Mouse (Mus musculus) spleen, adult 2 months (tissue): Measurements from ENCODE around the gene Nipa1. TPM values are rescaled to one million over a fixed set of nuclear protein-coding genes. Genes with fewer than 3 reads are reported as not detected.

Experiments used
- DNase-seq, 2 experiments: peaks; one replicate each; pipeline versions ENCODE4 v3.0.0 to v3.0.0-alpha.2; 2012 to 2021; ENCODE audit warnings: low spot score in 2 of 2, low read depth in 1 of 2
- H3K27ac ChIP-seq: fragments of 200-500 bp; 2 replicates; pipeline ENCODE4 v1.5.1; 2012; ENCODE audit warnings: low read length, inconsistent platforms; ENCODE audit not compliant: insufficient read depth
- H3K27me3 ChIP-seq: fragments of 200-500 bp; 2 replicates; pipeline ENCODE4 v1.6.1; 2012; ENCODE audit warnings: mild to moderate bottlenecking, moderate library complexity, low read length, inconsistent platforms; ENCODE audit not compliant: control insufficient read depth, insufficient read depth
- H3K36me3 ChIP-seq: fragments of 200-500 bp; 2 replicates; pipeline ENCODE4 v1.6.1; 2012; ENCODE audit warnings: mild to moderate bottlenecking, low read length, inconsistent platforms; ENCODE audit not compliant: control insufficient read depth, insufficient read depth
- H3K4me1 ChIP-seq: fragments of 200-500 bp; 2 replicates; pipeline ENCODE4 v1.6.1; 2011; ENCODE audit warnings: inconsistent platforms; ENCODE audit not compliant: control insufficient read depth, insufficient read depth, insufficient read length
- H3K4me3 ChIP-seq: fragments of 200-500 bp; 2 replicates; pipeline ENCODE4 v1.5.1; 2011; ENCODE audit warnings: mild to moderate bottlenecking, inconsistent platforms; ENCODE audit not compliant: insufficient read depth, insufficient read length; ENCODE audit errors: extremely low read depth
- CTCF ChIP-seq: fragments of 200-500 bp; IDR thresholded peaks from 2 replicates; pipeline ENCODE4 v1.5.1; 2011; ENCODE audit warnings: mild to moderate bottlenecking, inconsistent platforms; ENCODE audit not compliant: insufficient read depth, insufficient read length, insufficient replicate concordance; ENCODE audit errors: extremely low read depth
- POLR2A ChIP-seq: fragments of 200-500 bp; IDR thresholded peaks from 2 replicates; pipeline ENCODE4 v1.6.1; 2011; ENCODE audit warnings: low read depth, low read length, inconsistent platforms
- WGBS: fragments of 180-500 bp; shearing (Covaris S2); methylation state at CpG from one replicate; pipeline ENCODE4 v1.1.7; 2018; 5-methylcytosine and 5-hydroxymethylcytosine counted together
- polyA plus RNA-seq: library from polyadenylated mRNA; depleted of rRNA; stranded (reverse); fragments of >200 nt; gene quantifications from 2 replicates; pipeline ENCODE4 v1.2.3, GENCODE M21; 2012

Gene Nipa1
- polyA plus RNA-seq, 1 experiment: 2.1 TPM

DNA sequence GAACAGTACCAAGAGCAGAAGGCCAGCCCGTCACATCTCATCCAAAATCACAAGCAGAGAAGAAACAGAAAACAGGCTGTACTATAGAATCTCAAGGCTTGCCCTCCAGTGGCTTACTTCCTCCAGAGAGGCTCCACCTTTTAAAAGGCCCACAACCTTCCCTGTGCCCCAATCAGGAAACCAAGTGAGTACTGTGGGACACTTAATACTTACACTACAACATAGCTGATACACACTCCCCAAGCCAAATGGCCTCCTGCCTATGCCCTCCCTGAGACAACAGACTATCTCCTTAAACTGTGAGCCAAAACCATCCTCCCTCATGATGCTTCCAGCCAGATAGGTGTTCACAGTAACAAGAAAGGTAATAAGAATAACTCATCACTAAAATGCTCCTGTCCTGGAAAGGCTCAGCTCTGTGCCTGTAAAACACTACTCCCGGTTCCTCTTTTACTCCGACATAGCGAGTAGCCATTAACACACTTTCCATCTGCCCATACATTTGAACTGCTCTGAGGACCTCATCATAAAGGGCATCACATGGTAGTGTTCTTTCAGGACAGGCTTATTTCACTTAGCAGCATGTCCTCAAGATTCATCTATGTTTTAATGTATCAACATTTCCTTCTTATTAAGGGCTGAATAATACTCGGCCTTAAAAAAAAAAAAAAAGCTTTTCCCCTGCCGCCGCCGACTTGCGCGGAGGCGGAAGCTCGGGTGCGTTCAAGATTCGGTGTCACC is 6.3 kb downstream of the Nipa1 start:
- Histone ChIP-seq H3K27me3 (no peaks in the 10 kb centered on the region), H3K36me3 (no peaks in the 10 kb centered on the region), H3K4me1 (no peaks in the 10 kb centered on the region), H3K27ac (no peak overlapping the region), H3K4me3 (no peak overlapping the region)
- no peak for DNase-seq
- 95% methylated on average over 14 of the region's 14 CpGs for WGBS
- TF ChIP-seq POLR2A (no peak), CTCF (no peak)

DNA sequence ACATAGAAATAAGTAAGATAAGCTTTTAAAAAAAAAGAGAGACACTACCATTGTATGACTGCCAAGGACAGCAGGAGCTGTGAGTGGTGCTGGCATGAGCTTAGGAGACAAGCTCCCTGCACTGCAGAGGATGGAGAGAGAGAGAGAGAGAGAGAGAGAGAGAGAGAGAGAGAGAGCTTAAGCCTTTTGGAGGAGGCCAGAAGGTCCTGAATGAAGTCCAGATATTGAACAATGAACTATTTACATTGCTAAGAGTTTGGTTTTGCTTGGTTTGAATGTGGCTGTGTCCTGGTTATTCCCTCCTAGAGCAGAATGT is 8.8 kb downstream of the Nipa1 start:
- Histone ChIP-seq H3K27ac (no peak overlapping the region), H3K27me3 (no peaks in the 10 kb centered on the region), H3K4me3 (no peak overlapping the region), H3K36me3 (no peaks in the 10 kb centered on the region), H3K4me1 (no peaks in the 10 kb centered on the region)
- no peak for DNase-seq
- TF ChIP-seq CTCF: no peak
- TF ChIP-seq POLR2A: no peak

DNA sequence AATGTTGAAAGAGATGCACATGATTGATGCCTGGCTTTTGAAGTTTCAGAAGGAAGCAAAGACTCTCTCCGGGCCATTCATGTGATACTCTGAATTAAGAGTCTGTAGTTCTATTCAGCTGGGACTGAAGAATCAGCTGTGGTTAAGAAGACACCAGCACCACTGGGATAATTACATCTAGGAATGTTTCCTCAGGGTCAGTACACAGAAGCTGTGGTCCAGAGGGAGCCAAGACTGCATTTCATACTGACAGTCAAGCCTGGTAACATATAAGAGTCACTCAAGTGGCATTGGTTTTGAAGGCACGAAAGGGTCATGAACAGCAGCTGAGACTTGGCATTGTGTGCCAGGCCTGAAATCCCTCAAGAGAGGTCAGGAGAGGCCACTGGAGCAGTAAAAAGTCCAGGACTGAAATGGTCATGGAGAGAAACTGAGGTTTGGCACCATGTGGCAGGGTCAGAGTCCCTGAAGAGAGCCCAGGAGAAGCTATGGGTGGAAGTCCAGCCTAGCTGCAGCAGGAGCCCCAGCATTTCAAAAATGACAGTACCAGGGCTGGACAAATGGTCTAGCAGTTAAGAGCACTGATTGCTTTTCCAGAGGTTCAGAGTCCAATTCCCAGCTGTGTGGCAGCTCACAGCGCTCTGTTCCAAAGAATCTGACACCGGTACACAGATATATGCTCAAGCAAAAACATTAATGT is 9.3 kb downstream of the Nipa1 start:
- no peaks in the 10 kb centered on the region for H3K4me1 ChIP-seq

DNA sequence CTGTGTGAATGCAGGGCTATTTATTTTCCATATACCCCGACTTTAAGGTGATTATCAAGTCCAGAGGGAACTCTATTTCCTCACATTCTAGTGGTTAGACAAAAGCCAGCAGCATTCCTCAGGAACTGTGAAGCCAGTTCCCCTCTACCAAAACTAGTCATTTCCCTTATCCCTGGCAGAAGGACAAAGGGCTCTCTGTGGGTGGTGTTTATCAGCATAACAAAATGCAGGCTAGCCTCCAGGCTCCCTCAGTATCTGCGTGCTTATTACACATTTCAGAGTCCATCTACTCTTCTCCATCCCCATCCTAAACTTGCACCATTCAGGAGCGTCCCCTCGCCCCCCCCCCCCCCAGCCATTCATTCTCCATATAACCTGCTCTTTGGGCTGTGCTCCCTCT is 20.8 kb downstream of the Nipa1 start:
- Histone ChIP-seq H3K4me1 (no peaks in the 10 kb centered on the region), H3K4me3 (no peak overlapping the region), H3K27me3 (no peaks in the 10 kb centered on the region), H3K27ac (no peak overlapping the region), H3K36me3 (no peaks in the 10 kb centered on the region)
- no peak for TF ChIP-seq POLR2A
- TF ChIP-seq CTCF: no peak
- 71% methylated on average over 3 of the region's 4 CpGs for WGBS
- no peak for DNase-seq

More for the DNA sequence above, 9.3 kb downstream of the Nipa1 start:
- no peak for TF ChIP-seq POLR2A
- no peak for TF ChIP-seq CTCF
- 91% methylated on average over 4 of the region's 4 CpGs for WGBS
- Histone ChIP-seq H3K27ac (no peak overlapping the region), H3K36me3 (no peaks in the 10 kb centered on the region), H3K4me3 (no peak overlapping the region), H3K27me3 (no peaks in the 10 kb centered on the region)
- DNase-seq: no peak

DNA sequence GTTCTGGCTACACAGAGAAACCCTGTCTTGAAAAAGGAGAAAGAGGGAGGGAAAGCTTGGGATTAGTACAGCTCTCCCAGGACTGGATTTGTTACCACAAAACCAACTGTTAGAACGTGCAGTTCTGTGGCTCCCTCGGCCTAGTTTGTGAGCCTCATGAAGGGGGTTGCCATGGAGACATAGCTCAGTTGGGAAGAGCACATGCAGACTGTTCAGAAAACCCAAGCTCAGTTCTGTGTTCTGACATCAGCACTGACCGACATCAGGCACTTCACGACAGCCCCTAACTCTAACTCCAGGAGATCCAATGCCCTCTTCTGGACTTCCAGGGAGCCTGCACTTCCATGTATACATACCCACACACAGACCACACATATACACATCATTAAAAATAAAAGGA is 24.7 kb downstream of the Nipa1 start:
- no peaks in the 10 kb centered on the region for H3K4me1 ChIP-seq
- H3K36me3 ChIP-seq: no peaks in the 10 kb centered on the region
- TF ChIP-seq CTCF (no peak), POLR2A (no peak)
- H3K4me3 ChIP-seq: no peak overlapping the region
- H3K27ac ChIP-seq: no peak overlapping the region
- DNase-seq: no peak
- WGBS: 82% methylated on average over 4 of the region's 4 CpGs
- no peaks in the 10 kb centered on the region for H3K27me3 ChIP-seq

DNA sequence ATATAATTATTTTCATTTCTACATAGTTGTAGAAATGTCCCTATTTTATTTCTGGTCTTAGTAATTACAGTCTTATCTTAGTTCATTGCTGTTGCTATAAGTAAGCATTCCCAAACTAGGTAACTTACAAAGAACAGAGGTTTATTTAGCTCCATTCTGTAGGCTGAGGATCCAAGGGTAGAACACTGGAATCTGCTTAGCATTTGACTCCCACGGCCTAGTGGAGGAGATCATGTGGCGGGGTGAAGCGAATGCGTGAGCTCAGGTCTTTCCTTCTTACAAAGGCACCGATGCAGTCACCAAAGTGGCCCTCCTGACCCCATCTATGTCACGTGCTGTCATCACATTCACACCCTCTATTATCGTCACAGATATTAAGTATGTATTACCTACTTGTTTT is 27.9 kb downstream of the Nipa1 start:
- DNase-seq: no peak
- no peaks in the 10 kb centered on the region for H3K36me3 ChIP-seq
- H3K4me3 ChIP-seq: no peak overlapping the region
- H3K27me3 ChIP-seq: no peaks in the 10 kb centered on the region
- H3K4me1 ChIP-seq: no peaks in the 10 kb centered on the region
- 95% methylated on average over 7 of the region's 7 CpGs for WGBS
- TF ChIP-seq POLR2A: no peak
- TF ChIP-seq CTCF: no peak
- no peak overlapping the region for H3K27ac ChIP-seq

DNA sequence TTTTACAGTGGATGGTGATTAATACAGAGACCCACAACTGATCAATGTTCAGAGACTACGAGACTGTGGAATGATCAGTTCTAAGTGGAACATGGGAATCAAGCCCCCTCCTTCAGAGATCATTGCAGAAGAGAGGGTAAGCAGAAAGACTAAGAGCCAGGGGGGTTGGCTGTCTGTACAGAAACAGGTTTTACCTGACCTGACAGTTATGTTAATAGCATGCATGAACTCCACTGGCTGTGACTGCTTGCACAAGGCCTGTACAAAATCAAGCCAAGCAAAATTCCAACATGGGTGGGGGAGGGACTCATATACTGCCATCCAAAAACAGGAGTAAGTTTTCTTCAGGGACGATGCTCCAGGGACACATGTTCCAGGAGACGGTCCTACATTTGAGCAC is 28.6 kb downstream of the Nipa1 start:
- WGBS: 96% methylated on average over 3 of the region's 3 CpGs
- no peak for TF ChIP-seq POLR2A
- TF ChIP-seq CTCF: no peak
- Histone ChIP-seq H3K4me3 (no peak overlapping the region), H3K27me3 (no peaks in the 10 kb centered on the region), H3K27ac (no peak overlapping the region), H3K36me3 (no peaks in the 10 kb centered on the region), H3K4me1 (peaks cover 2% of the 10 kb centered on the region; the same call in 1 of the 2 replicates)
- no peak for DNase-seq
